Mouse (Mus musculus): ENCODE measurements at regions not wholly inside any gene's neighbourhood (a gene's known extent, or its start where the extent isn't known, plus 50 kb on each side); places are given as distances from the start of the nearest gene placed in this dataset.

DNA sequence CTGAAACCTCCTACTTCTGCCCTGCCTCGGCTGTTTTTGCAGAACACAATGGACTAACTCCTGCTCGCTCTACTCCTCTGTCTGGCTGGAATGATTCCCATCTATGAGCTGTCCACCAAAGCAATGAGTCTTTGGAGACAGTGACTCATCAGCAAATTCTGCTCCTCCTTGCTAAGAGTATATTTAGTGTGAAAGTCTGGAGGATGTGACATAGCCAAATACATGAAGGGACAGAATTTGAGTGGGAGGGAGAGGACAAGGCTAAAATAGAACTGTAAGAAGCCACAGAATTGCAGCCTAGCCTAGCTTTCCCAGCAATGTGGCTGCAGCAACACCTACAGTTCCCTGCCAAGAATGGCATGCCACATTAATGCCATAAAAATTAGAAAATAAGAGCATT, 390.9 kb downstream of the Tmem161b start:
- TF ChIP-seq CTCF (IDR thresholded peaks at IDR 0.05; ENCODE audit: extremely low read depth, insufficient read depth, low read length) (peak; percentile 70), POLR2A (IDR thresholded peaks at IDR 0.05; ENCODE audit: extremely low read depth, insufficient read depth, low read length) (no peak)
